Mouse (Mus musculus): ENCODE results near the gene Pi16.

DNA sequence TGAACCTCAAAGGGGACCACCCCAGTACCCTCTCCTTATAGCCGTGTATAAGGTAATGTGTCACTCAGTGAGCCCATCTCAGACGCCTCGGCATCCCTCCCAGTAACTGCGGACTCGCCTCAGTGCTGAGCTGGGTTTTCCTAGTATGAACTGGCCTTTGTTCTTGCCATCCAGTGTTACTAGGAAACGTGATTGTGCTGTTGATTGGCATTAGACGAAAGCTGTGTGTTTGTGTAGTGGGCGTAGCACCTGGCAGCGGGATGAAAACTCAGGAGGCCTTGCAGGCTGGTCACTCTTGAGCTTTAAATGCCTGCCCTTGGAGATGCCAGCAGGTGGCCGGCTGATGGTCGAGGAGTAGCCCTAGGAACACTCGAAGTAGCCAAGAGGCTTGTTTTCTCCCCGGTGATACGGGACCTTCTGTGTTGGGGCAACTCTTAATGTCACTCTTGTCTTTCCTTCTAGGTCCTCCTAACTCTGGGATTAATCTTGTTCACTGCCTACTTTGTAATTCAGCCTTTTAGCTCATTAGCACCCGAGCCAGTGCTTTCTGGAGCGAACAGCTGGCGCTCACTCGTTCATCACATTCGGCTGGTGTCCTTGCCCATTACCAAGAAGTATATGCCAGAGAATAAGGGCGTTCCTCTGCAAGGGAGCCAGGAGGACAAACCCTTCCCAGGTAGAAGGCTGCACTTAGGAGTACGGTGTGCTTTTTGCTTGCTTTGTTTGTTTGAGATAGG, 35.1 kb upstream of the Pi16 start:
- TF ChIP-seq CTCF (conservative IDR thresholded peaks at IDR 0.05; ENCODE audit: low read length), result no peak
- TF ChIP-seq NANOG (IDR thresholded peaks at IDR 0.05; ENCODE audit: borderline replicate concordance, low read length), result no peak
- no peak for TF ChIP-seq POU5F1 (IDR thresholded peaks at IDR 0.05; ENCODE audit: borderline replicate concordance, low read length)
